ENCODE assay signal across 9 mouse cellular contexts in the genomic region with DNA sequence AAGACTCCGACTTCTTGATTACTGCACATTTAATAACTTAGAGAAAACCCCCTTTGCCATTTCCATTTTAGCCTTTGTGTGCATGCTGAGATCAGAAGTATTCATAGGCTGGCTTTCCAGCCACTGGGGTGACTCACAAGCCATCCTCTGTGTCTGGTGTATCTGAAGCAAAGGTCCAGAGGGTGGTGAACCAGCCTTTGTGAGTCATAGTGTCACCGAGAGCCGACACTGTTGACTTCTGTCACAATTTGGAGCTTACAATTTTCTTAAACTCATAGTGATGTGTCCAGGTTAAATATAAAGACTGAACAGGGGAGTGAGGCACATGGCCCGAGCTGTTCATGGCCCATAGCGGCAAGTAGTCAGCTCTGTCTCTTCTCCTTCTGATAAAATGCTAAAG.
A peak's percentile ranks its signal among the peaks of the same experiment; 100 is the strongest.
DNase-seq lines count a peak whose midpoint lies in the region; ATAC-seq and TF ChIP-seq lines count a peak whose summit lies in the region.
"Had no signal": no experiment of that assay in that cellular context is flagged by ENCODE, and none has a peak within 500 bp of the region (broad histone marks: within the 10 kb centered on the region; RNA-seq: fewer than 3 reads in every experiment).

No protein-coding gene starts in this region.

- DNase-seq in kidney, postnatal 0 days (ENCODE audit: low spot score), result no peak
- DNase-seq in kidney, adult 18-20 months, result no peak
- DNase-seq in B cell, adult 2 months, result no peak
- DNase-seq in hindbrain, embryonic 11.5 days (ENCODE audit: low spot score), result no peak

- no peak for TF ChIP-seq CTCF in kidney, postnatal 0 days (IDR thresholded peaks at IDR 0.05; ENCODE audit: low read depth)

- no peak for ATAC-seq in kidney, postnatal 0 days (replicated peaks; ENCODE audit: low FRiP score, low read depth)
- peak; percentile 37 for ATAC-seq in activated CD4-positive, CD25-positive, alpha-beta regulatory T cell, adult 4 months
- ATAC-seq in heart, embryonic 11.5 days (replicated peaks; ENCODE audit: insufficient number of reproducible peaks, low FRiP score, low TSS enrichment), result no peak
- ATAC-seq in megakaryocyte-erythroid progenitor cell, adult 5-6 weeks (replicated peaks; ENCODE audit: low FRiP score, low TSS enrichment, poor library complexity, severe bottlenecking), result no peak
- no peak for ATAC-seq in hindbrain, embryonic 11.5 days (ENCODE audit: low FRiP score)

- no peaks in the 10 kb centered on the region for H3K9me3 ChIP-seq in kidney, postnatal 0 days (replicated peaks; ENCODE audit: low read length)
- no peaks in the 10 kb centered on the region for H3K9me3 ChIP-seq in heart, embryonic 11.5 days (replicated peaks; ENCODE audit: control insufficient read depth, low read length)
- H3K9me3 ChIP-seq in hindbrain, embryonic 11.5 days (ENCODE audit: control insufficient read depth, low read length), result no peaks in the 10 kb centered on the region

- H3K36me3 ChIP-seq in kidney, postnatal 0 days (ENCODE audit: insufficient read depth, low read length), result no peaks in the 10 kb centered on the region
- peaks cover 2% of the 10 kb centered on the region; the same call in 1 of the 2 replicates for H3K36me3 ChIP-seq in heart, embryonic 11.5 days (ENCODE audit: control insufficient read depth, insufficient read depth, low read length)
- H3K36me3 ChIP-seq in myocyte (ENCODE audit: control insufficient read depth, insufficient read depth), result peaks cover 21% of the 10 kb centered on the region
- H3K36me3 ChIP-seq in hindbrain, embryonic 11.5 days (ENCODE audit: control insufficient read depth, insufficient read depth, low read length), result no peaks in the 10 kb centered on the region

- 0 out of 2 replicates have a peak overlapping the region, but pooled peaks have one; percentile 27 for H3K9ac ChIP-seq in kidney, postnatal 0 days (ENCODE audit: low read depth, low read length)
- H3K9ac ChIP-seq in heart, embryonic 11.5 days (ENCODE audit: low read depth, low read length), result no peak overlapping the region
- no peak overlapping the region for H3K9ac ChIP-seq in hindbrain, embryonic 11.5 days (ENCODE audit: low read depth, low read length)
- H3K9ac ChIP-seq: hindbrain, embryonic 14.5 days had no signal

- no peaks in the 10 kb centered on the region for H3K27me3 ChIP-seq in kidney, postnatal 0 days (ENCODE audit: insufficient read depth, low read length)
- H3K27me3 ChIP-seq in heart, embryonic 11.5 days (ENCODE audit: control insufficient read depth, insufficient read depth, low read length), result no peaks in the 10 kb centered on the region
- H3K27me3 ChIP-seq in myocyte (ENCODE audit: control insufficient read depth, insufficient read depth, insufficient read length), result no peaks in the 10 kb centered on the region
- 0 out of 2 replicates have a peak, but pooled peaks cover 2% of the 10 kb centered on the region for H3K27me3 ChIP-seq in hindbrain, embryonic 11.5 days (ENCODE audit: control insufficient read depth, insufficient read depth, low read length)

- H3K79me2 ChIP-seq in myocyte (ENCODE audit: control insufficient read depth, insufficient read depth), result peaks cover 86% of the 10 kb centered on the region

- H3K4me1 ChIP-seq in kidney, postnatal 0 days (replicated peaks; ENCODE audit: insufficient read depth, low read length), result peaks cover 44% of the 10 kb centered on the region
- peaks cover 50% of the 10 kb centered on the region for H3K4me1 ChIP-seq in heart, embryonic 11.5 days (ENCODE audit: control insufficient read depth, insufficient read depth, low read length)
- H3K4me1 ChIP-seq in hindbrain, embryonic 11.5 days (replicated peaks; ENCODE audit: control insufficient read depth, insufficient read depth, low read length), result peaks cover 4% of the 10 kb centered on the region; the same call in 1 of the 2 replicates

- no peak overlapping the region for H3ac ChIP-seq in myocyte (ENCODE audit: control insufficient read depth, insufficient read length)

- no peak for TF ChIP-seq POLR2A in myocyte (IDR thresholded peaks at IDR 0.05; ENCODE audit: insufficient read length, low read depth)

- peak overlapping the region; percentile 53 for H3K4me2 ChIP-seq in kidney, postnatal 0 days (ENCODE audit: low read length)
- peak overlapping the region; percentile 15; the same call in 1 of the 2 replicates for H3K4me2 ChIP-seq in heart, embryonic 11.5 days
- H3K4me2 ChIP-seq in myocyte (ENCODE audit: low read depth), result peak overlapping the region; percentile 99
- no peak overlapping the region for H3K4me2 ChIP-seq in hindbrain, embryonic 11.5 days (replicated peaks; ENCODE audit: low read depth, low read length)

- H3K27ac ChIP-seq in kidney, postnatal 0 days, result 0 out of 2 replicates have a peak overlapping the region, but pooled peaks have one; percentile 61
- H3K27ac ChIP-seq in heart, embryonic 11.5 days (ENCODE audit: low read depth, low read length), result no peak overlapping the region
- no peak overlapping the region for H3K27ac ChIP-seq in hindbrain, embryonic 11.5 days (ENCODE audit: low read depth, low read length)
- H3K27ac ChIP-seq: hindbrain, embryonic 14.5 days had no signal

- 46% methylated on average over 5 of the region's 5 CpGs for WGBS in kidney, postnatal 0 days
- 75% methylated on average over 5 of the region's 5 CpGs for WGBS in heart, embryonic 11.5 days (ENCODE audit: insufficient replicate concordance)
- WGBS in hindbrain, embryonic 11.5 days, result 85% methylated on average over 5 of the region's 5 CpGs

- peak overlapping the region; percentile 18 for H3K4me3 ChIP-seq in kidney, postnatal 0 days (replicated peaks; ENCODE audit: low read depth, low read length)
- H3K4me3 ChIP-seq in heart, embryonic 11.5 days (ENCODE audit: low read depth, low read length), result no peak overlapping the region
- peak overlapping the region; percentile 86 for H3K4me3 ChIP-seq in myocyte
- no peak overlapping the region for H3K4me3 ChIP-seq in hindbrain, embryonic 11.5 days (ENCODE audit: low read depth, low read length)

TF ChIP-seq in myocyte, 11 proteins besides CTCF, POLR2A, EP300 and RAD21:
- TF ChIP-seq MYOD1 (IDR thresholded peaks at IDR 0.05; ENCODE audit: control insufficient read depth in 1 of 3, insufficient read length in 2 of 3, low read depth in 2 of 3), result no peak
- no peak for TF ChIP-seq SRF (IDR thresholded peaks at IDR 0.05; ENCODE audit: control insufficient read depth, insufficient read length, low read depth)
- TF ChIP-seq MYOG (IDR thresholded peaks at IDR 0.05; ENCODE audit: control insufficient read depth in 1 of 3, insufficient read depth in 1 of 3, insufficient read length in 2 of 3, low read depth in 2 of 3), result no peak
- TF ChIP-seq USF1 (IDR thresholded peaks at IDR 0.05; ENCODE audit: low read depth), result no peak
- no peak for TF ChIP-seq REST (IDR thresholded peaks at IDR 0.05; ENCODE audit: insufficient read depth, insufficient read length)
- TF ChIP-seq POLR2AphosphoS2 (IDR thresholded peaks at IDR 0.05; ENCODE audit: insufficient read length, low read depth), result peak; percentile 52

Comparison
In these comparisons a context has a peak if more than half of its experiments do, and no peak if none do; other contexts are left out.
1. H3K4me3 ChIP-seq: peak in kidney, postnatal 0 days (single experiment) and myocyte (single experiment); none in heart, embryonic 11.5 days (single experiment) and hindbrain, embryonic 11.5 days (single experiment).